In the genomic region with DNA sequence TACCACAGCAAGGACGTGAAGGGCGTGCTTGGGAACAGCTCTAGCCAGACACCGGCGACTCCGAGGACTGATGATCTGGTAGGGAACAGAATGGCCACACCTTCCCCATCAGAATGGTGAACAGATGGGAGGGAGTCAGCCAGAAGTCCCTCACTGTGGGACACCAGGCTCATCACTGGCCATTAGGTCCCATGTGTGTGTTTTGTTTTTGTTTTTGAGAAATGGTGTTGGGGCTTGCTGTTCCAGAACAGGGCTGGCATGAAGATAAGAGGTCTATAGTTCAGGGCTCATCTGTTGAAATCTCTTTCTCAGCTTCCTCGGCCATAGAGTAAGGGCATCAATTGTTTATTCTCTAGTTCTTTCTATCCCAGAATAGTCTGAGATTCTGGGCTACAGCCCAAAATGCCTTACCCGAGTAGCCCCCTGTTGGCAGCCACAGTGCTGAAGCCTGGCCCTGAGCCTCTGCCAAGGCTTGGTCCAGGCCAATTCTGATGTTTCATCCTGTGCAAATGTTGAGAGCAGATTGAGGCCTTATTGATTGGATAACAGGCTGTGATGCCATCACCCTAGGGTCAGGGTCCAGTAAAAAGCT, we compare ENCODE assay signal across 9 mouse cellular contexts. TPM values are rescaled to one million over a fixed set of nuclear protein-coding genes. Genes with fewer than 3 reads are reported as not detected.
DNase-seq lines count a peak whose midpoint lies in the region; ATAC-seq and TF ChIP-seq lines count a peak whose summit lies in the region.
"Had no signal": no experiment of that assay in that cellular context is flagged by ENCODE, and none has a peak within 500 bp of the region (broad histone marks: within the 10 kb centered on the region; RNA-seq: fewer than 3 reads in every experiment).

No protein-coding gene starts in this region.

- WGBS in intestine, postnatal 0 days = 64% methylated on average over 7 of the region's 7 CpGs
- 77% methylated on average over 7 of the region's 7 CpGs for WGBS in intestine, embryonic 15.5 days
- 58% methylated on average over 7 of the region's 7 CpGs for WGBS in forebrain, embryonic 16.5 days
- 62% methylated on average over 7 of the region's 7 CpGs for WGBS in lung, embryonic 16.5 days

- DNase-seq in cerebellum, adult 11 months = peak; percentile 86
- no peak for DNase-seq in thymus, postnatal 14 days
- no peak for DNase-seq in urinary bladder, postnatal 36 days (ENCODE audit: low spot score in 2 of 2)
- no peak for DNase-seq in spleen, postnatal 14 days (ENCODE audit: low spot score in 2 of 2)

- ATAC-seq in intestine, postnatal 0 days = no peak
- ATAC-seq in intestine, embryonic 15.5 days = no peak
- ATAC-seq in forebrain, embryonic 16.5 days = peak; percentile 9; the same call in 1 of the 2 replicates
- no peak for ATAC-seq in lung, embryonic 16.5 days (ENCODE audit: low read depth)

- no peak overlapping the region for H3K27ac ChIP-seq in intestine, postnatal 0 days (ENCODE audit: low read depth, low read length)
- H3K27ac ChIP-seq in intestine, embryonic 15.5 days = no peak overlapping the region
- H3K27ac ChIP-seq in forebrain, embryonic 16.5 days (ENCODE audit: low read length) = peak overlapping the region; percentile 29; the same call in 1 of the 2 replicates
- peak overlapping the region; percentile 43; the same call in 1 of the 2 replicates for H3K27ac ChIP-seq in lung, embryonic 16.5 days (ENCODE audit: low read length)
- H3K27ac ChIP-seq: macrophage had no signal

- H3K36me3 ChIP-seq in intestine, postnatal 0 days (ENCODE audit: control insufficient read depth, insufficient read depth) = no peaks in the 10 kb centered on the region
- no peaks in the 10 kb centered on the region for H3K36me3 ChIP-seq in intestine, embryonic 15.5 days
- no peaks in the 10 kb centered on the region for H3K36me3 ChIP-seq in forebrain, embryonic 16.5 days (ENCODE audit: control insufficient read depth, insufficient read depth)
- H3K36me3 ChIP-seq in lung, embryonic 16.5 days (ENCODE audit: control insufficient read depth, insufficient read depth, low read length) = no peaks in the 10 kb centered on the region

- peak; percentile 19; the same call in 1 of the 2 replicates for TF ChIP-seq CTCF in intestine, postnatal 0 days (IDR thresholded peaks at IDR 0.05; ENCODE audit: low read depth)

- H3K4me1 ChIP-seq in intestine, postnatal 0 days (replicated peaks; ENCODE audit: control insufficient read depth, insufficient read depth, low read length) = peaks cover 10% of the 10 kb centered on the region; the same call in 1 of the 2 replicates
- peaks cover 23% of the 10 kb centered on the region for H3K4me1 ChIP-seq in intestine, embryonic 15.5 days (replicated peaks)
- peaks cover 40% of the 10 kb centered on the region for H3K4me1 ChIP-seq in forebrain, embryonic 16.5 days (replicated peaks; ENCODE audit: control insufficient read depth, insufficient read depth, low read length)
- H3K4me1 ChIP-seq in lung, embryonic 16.5 days (replicated peaks; ENCODE audit: control insufficient read depth, insufficient read depth, low read length) = peaks cover 41% of the 10 kb centered on the region

- no peaks in the 10 kb centered on the region for H3K27me3 ChIP-seq in intestine, postnatal 0 days (replicated peaks; ENCODE audit: control insufficient read depth, insufficient read depth, low read length)
- H3K27me3 ChIP-seq in intestine, embryonic 15.5 days (replicated peaks) = no peaks in the 10 kb centered on the region
- H3K27me3 ChIP-seq in forebrain, embryonic 16.5 days (replicated peaks; ENCODE audit: control insufficient read depth, insufficient read depth, low read length) = no peaks in the 10 kb centered on the region
- no peaks in the 10 kb centered on the region for H3K27me3 ChIP-seq in lung, embryonic 16.5 days (ENCODE audit: control insufficient read depth, insufficient read depth, low read depth, low read length)

- no peak overlapping the region for H3K4me3 ChIP-seq in intestine, postnatal 0 days (ENCODE audit: low read depth, low read length)
- H3K4me3 ChIP-seq in intestine, embryonic 15.5 days (replicated peaks) = no peak overlapping the region
- no peak overlapping the region for H3K4me3 ChIP-seq in forebrain, embryonic 16.5 days (replicated peaks; ENCODE audit: low read length)
- H3K4me3 ChIP-seq in lung, embryonic 16.5 days (ENCODE audit: low read length) = no peak overlapping the region

- H3K4me2 ChIP-seq in intestine, postnatal 0 days (replicated peaks; ENCODE audit: low read depth) = no peak overlapping the region
- no peak overlapping the region for H3K4me2 ChIP-seq in intestine, embryonic 15.5 days (replicated peaks)
- H3K4me2 ChIP-seq in forebrain, embryonic 16.5 days (ENCODE audit: low read length) = no peak overlapping the region
- H3K4me2 ChIP-seq in lung, embryonic 16.5 days (ENCODE audit: low read depth, low read length) = no peak overlapping the region

- H3K9me3 ChIP-seq in intestine, postnatal 0 days (ENCODE audit: control insufficient read depth) = no peaks in the 10 kb centered on the region
- no peaks in the 10 kb centered on the region for H3K9me3 ChIP-seq in intestine, embryonic 15.5 days
- H3K9me3 ChIP-seq in forebrain, embryonic 16.5 days (ENCODE audit: control insufficient read depth, low read length) = no peaks in the 10 kb centered on the region
- no peaks in the 10 kb centered on the region for H3K9me3 ChIP-seq in lung, embryonic 16.5 days (ENCODE audit: control insufficient read depth, low read length)

- H3K9ac ChIP-seq in intestine, postnatal 0 days (ENCODE audit: low read depth, low read length) = no peak overlapping the region
- H3K9ac ChIP-seq in intestine, embryonic 15.5 days = no peak overlapping the region
- no peak overlapping the region for H3K9ac ChIP-seq in forebrain, embryonic 16.5 days (replicated peaks; ENCODE audit: low read depth, low read length)
- no peak overlapping the region for H3K9ac ChIP-seq in lung, embryonic 16.5 days (ENCODE audit: low read length)

RNA-seq across cellular contexts. Expression of gene Tppp3, which starts 4.5 kb away (rescaled TPM):
- polyA plus RNA-seq in intestine, postnatal 0 days (2015; fragmentation: Nextera tagmentation; extraction: Ambion mirVana) = 67.9 and 78.5 TPM in 2 replicates
- polyA plus RNA-seq in intestine, embryonic 15.5 days (2015; fragmentation: Nextera tagmentation; extraction: Ambion mirVana) = 38.1 and 39.3 TPM in 2 replicates
- polyA plus RNA-seq in forebrain, embryonic 16.5 days (2015; fragmentation: Nextera tagmentation; extraction: Ambion mirVana) = 28.9 and 56.5 TPM in 2 replicates
- polyA plus RNA-seq in lung, embryonic 16.5 days (2015; fragmentation: Nextera tagmentation; extraction: Ambion mirVana) = 83.3 and 110 TPM in 2 replicates

RNA-seq across cellular contexts. Expression of gene Zdhhc1, which starts 29.9 kb away (rescaled TPM):
- 6.4 and 7.1 TPM in 2 replicates for polyA plus RNA-seq in intestine, postnatal 0 days (2015; fragmentation: Nextera tagmentation; extraction: Ambion mirVana)
- polyA plus RNA-seq in intestine, embryonic 15.5 days (2015; fragmentation: Nextera tagmentation; extraction: Ambion mirVana) = 20.1 and 22.6 TPM in 2 replicates
- 26.3 and 33.3 TPM in 2 replicates for polyA plus RNA-seq in forebrain, embryonic 16.5 days (2015; fragmentation: Nextera tagmentation; extraction: Ambion mirVana)
- polyA plus RNA-seq in lung, embryonic 16.5 days (2015; fragmentation: Nextera tagmentation; extraction: Ambion mirVana) = 48.3 and 48.4 TPM in 2 replicates

RNA-seq across cellular contexts. Expression of gene Hsd11b2, which starts 51.8 kb away (rescaled TPM):
- polyA plus RNA-seq in intestine, postnatal 0 days (2015; fragmentation: Nextera tagmentation; extraction: Ambion mirVana) = 1.1 and 4.1 TPM in 2 replicates
- 2.7 and 3.0 TPM in 2 replicates for polyA plus RNA-seq in intestine, embryonic 15.5 days (2015; fragmentation: Nextera tagmentation; extraction: Ambion mirVana)
- polyA plus RNA-seq in forebrain, embryonic 16.5 days (2015; fragmentation: Nextera tagmentation; extraction: Ambion mirVana) = 0.35 and 0.48 TPM in 2 replicates
- 1.6 and 2.2 TPM in 2 replicates for polyA plus RNA-seq in lung, embryonic 16.5 days (2015; fragmentation: Nextera tagmentation; extraction: Ambion mirVana)
- polyA plus RNA-seq: macrophage had no signal

RNA-seq across cellular contexts. Expression of gene Lrrc36, which starts 53.4 kb away (rescaled TPM):
- polyA plus RNA-seq in intestine, postnatal 0 days (2015; fragmentation: Nextera tagmentation; extraction: Ambion mirVana) = 0.10 and 0.20 TPM in 2 replicates
- polyA plus RNA-seq in intestine, embryonic 15.5 days (2015; fragmentation: Nextera tagmentation; extraction: Ambion mirVana) = 0.24 and 0.26 TPM in 2 replicates
- 0.37 and 0.80 TPM in 2 replicates for polyA plus RNA-seq in forebrain, embryonic 16.5 days (2015; fragmentation: Nextera tagmentation; extraction: Ambion mirVana)
- 1.5 and 1.6 TPM in 2 replicates for polyA plus RNA-seq in lung, embryonic 16.5 days (2015; fragmentation: Nextera tagmentation; extraction: Ambion mirVana)
- polyA plus RNA-seq: macrophage had no signal

RNA-seq across cellular contexts. Expression of gene Kctd19, which starts 53.5 kb away (rescaled TPM):
- polyA plus RNA-seq in intestine, postnatal 0 days (2015; fragmentation: Nextera tagmentation; extraction: Ambion mirVana) = 0.07 and 0.13 TPM in 2 replicates
- 0.05 TPM in 1 of 2 replicates, not detected in the other for polyA plus RNA-seq in intestine, embryonic 15.5 days (2015; fragmentation: Nextera tagmentation; extraction: Ambion mirVana)
- polyA plus RNA-seq in forebrain, embryonic 16.5 days (2015; fragmentation: Nextera tagmentation; extraction: Ambion mirVana) = not detected in 2 replicates
- 0.13 and 0.36 TPM in 2 replicates for polyA plus RNA-seq in lung, embryonic 16.5 days (2015; fragmentation: Nextera tagmentation; extraction: Ambion mirVana)
- polyA plus RNA-seq: macrophage had no signal

Comparison
In these comparisons a context has a peak if more than half of its experiments do, and no peak if none do; other contexts are left out.
1. H3K27ac ChIP-seq: peak in forebrain, embryonic 16.5 days (single experiment) and lung, embryonic 16.5 days (single experiment); none in intestine, postnatal 0 days (single experiment) and intestine, embryonic 15.5 days (single experiment).